Mouse (Mus musculus) gonadal fat pad, adult 2 months (tissue): Measurements from ENCODE around the gene Srgap2. TPM values are rescaled to one million over a fixed set of nuclear protein-coding genes. Genes with fewer than 3 reads are reported as not detected.
"Not testable (repeated sequence)": the region's sequence is repeated elsewhere in the genome, so short reads cannot be mapped to it uniquely, and the experiment has no call there.

ENCODE experiments used
- DNase-seq: peaks from one replicate; pipeline ENCODE4 v3.0.0-alpha.2; 2012; ENCODE audit warnings: low read depth
- polyA plus RNA-seq: library from polyadenylated mRNA; depleted of rRNA; stranded (reverse); fragments of >200 nt; gene quantifications from 2 replicates; pipeline ENCODE4 v1.2.3, GENCODE M21; 2012

Gene Srgap2
- polyA plus RNA-seq, 1 experiment = 21.9 TPM

DNA sequence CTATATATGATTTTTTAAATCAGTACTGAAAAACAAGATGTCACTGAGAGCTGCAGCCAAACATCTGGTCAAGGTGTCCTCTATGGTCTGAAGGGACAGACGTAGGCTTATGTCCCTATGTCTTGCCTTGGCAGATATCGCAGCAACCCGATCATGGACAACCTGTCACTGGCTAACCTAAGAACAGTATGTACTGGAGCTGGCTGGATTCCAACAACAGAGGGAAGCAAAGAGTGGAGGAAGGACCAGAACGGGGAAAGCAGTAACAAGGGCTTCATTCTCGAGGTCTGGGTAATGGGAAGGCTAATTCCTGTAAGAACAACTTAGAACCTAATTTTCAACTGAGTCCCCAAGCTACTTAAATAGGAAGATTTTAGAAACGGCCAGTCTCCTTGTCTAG is 238.2 kb downstream of the Srgap2 start:
- DNase-seq = no peak

DNA sequence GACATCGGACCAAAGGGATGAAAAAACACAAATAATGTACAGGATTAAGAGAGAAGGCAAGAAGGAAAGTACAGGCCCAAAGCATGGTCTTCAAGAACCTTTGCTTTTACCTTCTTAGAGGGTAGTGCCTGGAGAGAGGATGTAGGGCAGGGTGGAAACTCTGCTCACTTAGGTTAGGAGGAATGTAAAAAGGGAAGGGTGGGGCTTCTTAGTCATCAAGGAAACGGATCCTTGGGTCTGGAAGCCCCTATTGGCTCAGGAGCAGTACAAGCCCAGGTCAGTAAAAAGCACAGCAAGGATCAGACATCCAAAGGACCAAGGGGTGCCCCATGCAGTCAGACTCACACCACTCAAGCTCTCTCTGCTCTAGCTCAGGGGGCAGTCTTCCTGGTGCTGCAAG is 239.9 kb downstream of the Srgap2 start:
- no peak for DNase-seq

DNA sequence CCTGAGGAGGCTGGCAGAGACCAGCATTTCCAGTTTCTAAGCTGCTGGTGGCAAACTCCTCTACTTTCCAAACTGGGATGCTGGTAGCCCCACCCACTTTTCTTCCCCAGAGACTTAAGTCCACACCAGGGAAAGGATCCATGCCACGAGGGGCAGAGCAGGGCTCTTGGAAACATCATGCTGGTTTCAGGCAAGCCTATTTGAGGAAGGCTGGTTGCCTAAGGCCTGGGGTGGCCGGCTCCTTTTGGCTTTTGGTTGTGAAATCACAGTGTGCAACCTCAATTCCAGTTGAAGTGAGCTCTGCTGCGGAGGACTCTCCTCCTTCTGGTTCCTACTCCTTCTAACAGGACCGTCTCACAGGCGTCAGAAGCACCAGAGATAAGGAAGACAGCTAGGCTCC is 240.3 kb downstream of the Srgap2 start:
- no peak for DNase-seq

DNA sequence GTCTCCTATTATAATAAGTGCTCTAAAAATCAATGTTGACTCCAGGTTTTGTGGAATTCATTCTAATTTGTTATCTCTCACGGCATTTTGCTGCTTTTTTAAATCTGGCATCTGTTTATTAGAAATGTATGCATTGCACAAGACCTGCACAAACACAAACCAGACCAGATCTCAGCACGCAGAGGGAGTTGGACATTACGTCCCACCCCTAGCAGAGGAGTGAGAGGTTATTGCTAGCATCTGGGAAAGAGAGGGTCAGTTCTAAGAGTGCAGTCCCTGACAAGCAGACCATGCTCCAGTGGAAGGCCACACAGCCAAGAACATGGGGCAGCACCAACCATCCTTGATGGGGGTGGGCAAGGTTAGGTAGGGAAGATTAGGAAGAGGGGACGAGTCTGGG is 242.5 kb downstream of the Srgap2 start:
- no peak for DNase-seq

DNA sequence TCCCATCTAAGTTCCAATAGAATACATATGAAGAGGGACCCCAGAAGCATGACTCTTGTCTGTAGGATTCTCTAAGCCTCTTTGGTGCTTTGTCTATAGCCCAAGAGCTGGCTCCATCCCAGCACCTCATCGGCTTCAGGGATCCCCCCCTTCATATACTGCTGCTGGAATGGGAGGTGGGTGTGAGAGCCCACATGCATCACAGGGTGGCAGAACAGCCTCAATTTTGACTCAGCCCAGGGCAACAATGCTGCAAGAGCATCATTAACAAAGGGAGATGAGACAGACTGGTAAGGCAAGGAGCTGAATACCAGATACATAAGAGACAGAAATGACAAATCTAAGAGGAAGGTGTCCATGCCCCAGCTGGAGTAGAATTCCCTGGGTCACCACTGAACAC is 243.0 kb downstream of the Srgap2 start:
- no peak for DNase-seq

DNA sequence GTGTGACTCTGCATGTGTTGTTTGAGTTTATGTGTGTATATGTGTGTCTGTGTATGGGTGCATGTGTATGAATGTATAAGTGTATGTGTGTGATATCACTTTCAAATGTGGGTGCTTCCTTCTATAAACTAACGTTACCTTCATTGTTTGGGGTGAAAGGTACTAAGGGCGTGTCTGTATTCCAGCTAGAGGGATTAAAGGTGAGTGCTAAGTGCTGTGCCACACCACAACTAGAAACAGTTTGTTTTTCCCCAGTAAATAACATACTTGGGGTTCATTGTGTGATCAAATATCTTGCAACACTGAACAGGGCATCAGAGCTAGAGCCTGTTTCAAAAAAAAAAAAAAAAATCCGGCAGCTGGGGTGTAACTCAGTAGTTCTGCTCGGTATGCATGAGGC is 245.4 kb downstream of the Srgap2 start:
- DNase-seq = no peak

DNA sequence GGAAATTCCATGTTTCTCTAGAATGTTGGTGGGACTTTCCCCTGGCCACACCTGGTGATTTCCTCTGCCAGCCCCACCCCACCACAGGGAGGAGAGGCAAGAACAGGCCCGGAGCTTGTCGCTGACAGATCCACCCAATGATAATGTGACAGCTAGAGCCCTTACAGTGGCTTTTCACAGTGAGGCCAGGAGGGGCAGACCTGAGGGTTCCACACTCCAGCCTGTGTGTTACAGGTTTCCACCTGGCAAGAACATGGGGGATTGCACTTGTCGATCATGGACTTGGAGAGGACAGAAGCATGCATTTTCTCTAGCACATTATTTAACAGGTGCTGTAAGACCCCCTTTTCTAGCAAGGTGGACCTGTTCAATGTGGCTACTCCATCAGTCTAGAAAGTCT is 246.9 kb downstream of the Srgap2 start:
- no peak for DNase-seq

DNA sequence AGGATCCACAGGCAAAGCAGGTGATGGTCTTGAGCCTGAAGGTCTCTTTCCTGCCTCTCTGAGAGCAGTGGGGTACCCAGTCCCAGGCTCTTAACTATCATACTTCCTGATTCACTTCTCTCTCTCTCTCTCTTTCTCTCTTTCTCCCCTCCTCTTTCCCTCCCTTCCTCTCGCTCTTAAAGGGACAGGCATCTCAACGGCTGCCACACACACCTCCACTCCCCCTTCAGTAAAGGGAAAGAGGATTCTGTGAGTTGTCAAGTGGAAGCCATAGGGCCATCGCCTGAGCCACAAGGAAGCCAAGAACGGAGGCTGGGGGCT is 247.7 kb downstream of the Srgap2 start, which contains the start of gene Ikbke:
Gene Ikbke (minus strand): TSS at position 151 of the 321 bp plus-strand sequence.
- DNase-seq = no peak

DNA sequence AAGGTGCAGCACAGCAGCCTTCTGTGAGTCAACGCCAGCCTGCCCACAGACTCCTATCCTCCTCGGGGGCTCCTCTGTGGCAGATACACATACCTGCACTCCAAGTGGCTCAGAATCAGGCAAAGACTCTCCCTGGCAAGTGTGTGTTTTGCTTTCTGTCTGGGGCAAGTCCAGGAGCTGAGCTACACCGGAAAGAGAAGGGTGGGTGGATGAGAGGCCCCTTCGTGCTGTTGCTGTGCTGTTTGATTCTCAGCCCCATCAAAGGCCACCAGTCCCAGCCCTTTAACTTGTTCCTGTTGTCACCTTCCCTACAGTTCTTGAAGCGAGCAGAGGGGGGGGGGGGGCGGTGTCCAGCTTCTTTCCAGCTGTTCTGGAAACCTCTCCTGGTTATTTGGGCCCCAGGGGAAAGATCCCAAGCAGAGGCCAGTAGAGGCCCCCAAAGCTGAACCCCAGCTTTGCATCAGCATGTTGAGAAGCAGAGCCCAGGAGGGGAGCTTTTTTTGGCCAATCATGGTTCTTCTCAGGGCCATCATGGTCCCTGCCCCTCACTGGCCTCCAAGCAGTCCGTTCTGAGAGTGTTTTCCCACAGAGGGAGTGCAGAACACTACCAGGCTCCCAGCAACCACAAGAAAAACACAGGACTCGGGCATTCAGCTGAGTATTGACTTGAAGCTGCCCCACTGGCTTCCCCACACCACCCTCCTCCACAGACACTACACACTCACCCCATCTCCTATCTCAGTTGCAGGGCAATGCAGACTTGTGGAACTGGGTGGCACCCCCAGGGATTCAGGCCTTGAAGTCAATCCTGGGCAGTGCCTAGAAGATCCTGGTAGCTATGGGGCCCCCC is 248.3 kb downstream of the Srgap2 start:
- no peak for DNase-seq

DNA sequence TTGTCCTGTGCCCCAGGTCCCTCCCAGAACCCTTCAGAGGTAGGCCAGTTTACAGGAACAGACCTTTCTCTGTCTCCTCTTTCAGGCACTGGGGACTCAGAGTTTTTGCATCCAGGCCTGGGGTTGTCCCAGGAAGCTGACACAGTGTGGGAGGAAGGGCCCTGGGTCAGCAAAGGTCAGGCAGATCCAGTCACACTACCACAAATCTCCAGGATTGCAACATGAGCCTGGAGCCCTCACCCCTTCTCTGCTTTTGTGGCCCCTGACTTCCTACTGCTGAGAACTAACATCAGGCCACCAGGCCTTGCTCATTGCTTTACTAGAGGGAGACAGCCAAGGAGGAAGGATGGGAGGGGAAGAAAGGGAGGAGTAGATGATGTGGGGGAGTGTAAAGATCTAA is 250.3 kb downstream of the Srgap2 start:
- DNase-seq = no peak

DNA sequence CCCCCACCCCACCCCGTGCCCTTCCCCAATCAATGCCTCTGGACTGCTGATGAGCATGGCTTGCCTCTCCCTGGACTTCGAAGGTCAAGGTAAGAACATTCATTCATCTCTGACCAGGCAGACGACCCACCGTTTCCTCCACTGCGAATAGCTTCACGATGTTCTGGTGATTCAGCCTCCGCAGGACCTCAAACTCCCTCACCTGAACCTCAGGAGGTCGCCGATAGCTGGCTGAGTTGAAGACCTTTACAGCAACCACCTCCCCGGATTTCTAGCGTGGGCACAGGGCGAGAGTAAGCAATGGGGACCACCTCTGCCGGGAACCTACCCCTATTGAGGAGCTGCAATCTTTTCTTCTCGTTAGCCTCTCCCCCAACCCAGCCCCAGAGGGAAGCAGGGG is 251.6 kb downstream of the Srgap2 start:
- DNase-seq = no peak

DNA sequence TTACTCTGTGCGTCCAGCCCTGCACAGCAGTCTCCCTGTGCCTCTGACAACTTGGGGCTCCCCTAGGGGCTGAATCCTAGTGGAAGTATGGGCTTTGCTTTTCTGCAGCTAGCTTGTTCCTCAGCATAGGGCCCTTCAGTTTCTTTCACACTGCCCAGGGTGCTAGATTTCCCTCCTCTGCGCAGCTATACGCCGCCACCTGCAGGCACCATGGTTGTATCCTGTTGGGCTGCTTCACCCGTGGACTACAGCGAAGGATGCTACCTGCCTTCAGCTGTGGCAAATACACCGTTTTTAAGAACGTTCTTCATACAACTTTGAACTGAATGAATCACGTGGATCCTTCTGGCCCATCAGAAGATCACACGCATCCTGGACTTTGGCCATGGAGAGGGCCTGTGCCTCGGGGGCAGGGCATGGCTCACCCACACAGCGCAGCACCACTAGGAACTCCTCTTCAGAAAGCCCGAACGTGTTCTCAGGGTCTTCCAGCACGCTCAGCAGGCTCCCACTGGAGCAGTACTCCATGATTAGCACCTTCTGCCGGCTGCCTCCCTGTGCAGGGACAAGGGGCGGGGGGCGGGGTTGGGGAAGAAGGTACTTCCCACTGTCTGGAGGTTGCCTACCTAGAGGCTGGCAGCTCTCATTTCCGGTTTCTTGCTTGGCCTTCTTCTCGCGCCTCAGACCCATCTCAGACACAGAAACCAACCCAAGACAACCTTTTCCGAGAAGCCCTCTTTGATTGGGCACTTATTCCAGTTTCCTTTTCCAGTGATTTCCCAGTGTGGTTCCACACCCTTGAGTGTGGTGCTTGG is 252.2 kb downstream of the Srgap2 start:
- no peak for DNase-seq

DNA sequence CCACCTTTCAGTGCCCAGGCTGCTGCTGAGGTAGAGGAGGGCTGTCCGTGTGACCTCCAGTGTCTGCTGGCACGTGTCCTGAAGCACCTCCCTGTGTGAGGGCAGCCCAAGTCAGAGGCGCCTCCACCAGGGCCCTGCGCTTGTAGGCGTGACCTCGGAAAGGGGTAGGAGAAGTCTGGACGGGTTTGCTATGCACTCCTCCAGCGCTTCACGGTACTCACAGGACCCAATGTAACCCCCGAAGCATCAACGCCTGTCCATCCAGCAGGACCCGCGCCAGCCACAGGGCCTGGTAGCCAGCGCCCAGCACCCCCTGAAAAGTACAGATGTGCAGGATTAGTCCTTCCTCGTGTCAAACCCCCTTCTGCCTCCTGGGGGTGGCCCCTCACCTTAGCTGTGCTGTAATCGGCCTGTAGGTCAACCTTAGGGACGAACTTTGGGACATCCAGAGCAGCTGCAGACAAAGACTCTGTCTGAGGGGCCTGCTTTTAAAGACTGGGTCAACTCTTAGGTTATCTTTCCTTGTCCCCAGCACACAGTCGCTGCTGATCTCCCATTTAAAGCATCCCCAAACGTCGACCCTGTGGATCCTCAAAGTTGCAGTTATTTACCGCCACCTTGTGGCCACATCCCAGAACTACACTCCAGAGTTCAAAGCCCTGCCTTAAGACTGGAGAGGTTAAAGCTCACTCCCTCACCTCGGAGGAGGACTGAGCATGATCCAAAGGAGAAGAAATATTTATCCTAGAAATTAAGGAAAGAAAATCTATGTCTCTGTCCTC is 257.2 kb downstream of the Srgap2 start:
- DNase-seq = no peak

DNA sequence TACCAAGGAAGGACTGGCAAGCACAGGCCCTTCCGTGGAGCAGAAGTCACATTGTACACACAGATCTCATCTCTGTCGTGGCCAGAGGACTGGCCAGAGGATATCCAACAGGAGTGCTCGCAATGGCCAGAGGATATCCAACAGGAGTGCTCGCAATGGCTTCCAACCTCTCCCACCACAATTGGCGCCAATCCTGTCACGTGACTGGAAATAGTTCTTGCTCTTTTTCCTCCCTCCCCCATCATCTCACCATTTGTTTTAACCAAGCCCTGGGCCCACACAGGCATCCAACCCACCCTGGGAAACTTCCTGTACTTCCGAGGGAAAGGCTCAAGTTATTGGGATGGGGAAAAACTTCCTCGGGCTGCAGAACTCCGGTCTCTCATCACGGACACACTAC is 258.4 kb downstream of the Srgap2 start:
- DNase-seq = no peak

DNA sequence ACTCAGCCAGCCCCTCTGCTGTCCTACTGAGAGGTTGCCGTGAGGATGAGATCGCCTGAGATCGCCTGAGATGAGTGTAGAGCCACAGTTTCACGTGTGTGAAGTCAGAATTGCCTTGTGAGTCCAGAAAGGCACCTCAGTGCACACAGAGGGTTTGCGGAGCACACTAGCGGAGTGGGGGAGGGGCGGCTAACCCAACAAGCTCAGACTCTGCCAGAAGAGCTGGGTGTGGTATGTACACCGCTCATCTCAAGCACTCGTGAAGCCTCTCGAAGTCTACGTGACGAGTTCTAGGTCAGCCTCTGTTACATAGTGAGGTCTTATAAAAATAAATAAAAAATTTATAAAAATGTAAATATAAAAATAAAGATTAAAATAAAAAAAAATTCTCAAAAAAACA is 263.2 kb downstream of the Srgap2 start:
- no peak for DNase-seq

DNA sequence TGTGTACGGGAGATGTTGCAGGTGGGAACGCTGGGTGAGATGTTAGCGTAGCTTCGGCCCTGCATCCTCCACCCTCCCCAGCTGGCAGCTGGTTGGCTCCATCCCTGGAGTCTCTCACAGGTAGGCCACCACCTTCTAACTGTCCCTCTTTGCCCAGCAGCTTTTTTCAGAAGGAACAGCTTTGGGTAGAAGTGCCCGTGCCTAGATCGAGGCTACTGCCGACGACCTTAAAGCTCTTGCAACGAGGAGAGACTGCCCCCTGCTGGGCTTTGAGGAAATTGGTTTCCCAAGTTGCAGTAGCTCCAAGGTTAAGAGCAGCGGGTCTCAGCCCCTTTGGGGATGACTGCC is 266.9 kb downstream of the Srgap2 start:
- no peak for DNase-seq

DNA sequence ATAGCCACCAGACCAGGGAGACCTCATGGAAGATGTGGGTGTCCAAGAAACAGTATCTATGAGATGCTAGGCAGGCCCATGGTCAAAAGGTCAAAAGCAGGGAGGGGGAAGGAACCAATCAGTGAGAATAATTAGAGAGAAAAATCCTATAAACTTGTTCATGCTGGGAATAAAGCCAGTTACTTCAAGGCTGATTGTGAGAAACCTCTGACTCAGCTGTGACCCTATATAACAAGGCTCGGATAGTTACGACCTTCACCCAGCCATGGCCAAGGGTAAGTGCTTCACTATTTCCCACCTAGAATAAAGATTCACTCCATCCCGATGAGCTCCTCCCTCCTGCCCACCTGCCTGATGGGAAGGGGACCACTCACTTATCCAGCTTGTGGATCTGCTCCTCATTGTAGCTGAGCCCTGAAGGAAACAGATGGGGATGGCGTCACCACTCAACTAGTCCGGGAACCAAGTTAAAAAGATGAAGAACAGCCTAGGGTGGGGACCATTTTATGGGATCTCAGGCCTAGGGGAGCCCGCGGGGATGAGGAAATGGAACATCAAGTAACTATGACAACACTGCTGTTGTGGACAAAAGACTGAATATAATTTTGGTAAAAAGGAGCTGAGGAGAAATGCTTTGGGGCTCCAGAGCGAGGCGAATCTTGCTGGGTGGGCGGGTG is 267.4 kb downstream of the Srgap2 start:
- no peak for DNase-seq

DNA sequence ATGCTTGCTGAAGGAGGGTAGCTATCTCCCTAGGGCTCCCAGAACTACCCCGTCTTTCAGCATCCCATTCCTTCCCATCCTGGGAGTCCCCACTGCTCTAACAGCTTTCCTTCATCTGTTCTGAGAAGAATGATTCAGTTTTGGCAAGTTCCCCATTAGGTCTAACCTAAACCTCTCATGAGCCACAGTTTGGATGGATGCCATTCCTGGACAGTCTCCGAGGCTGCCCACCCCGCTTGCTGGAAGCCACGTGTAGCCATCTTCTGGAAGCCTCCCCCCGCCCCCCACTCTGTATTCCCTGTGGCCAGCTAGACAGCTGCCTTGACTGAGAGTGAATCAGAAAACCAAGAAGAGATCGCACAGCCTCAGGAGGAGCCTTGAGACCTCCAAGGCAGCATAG is 269.9 kb downstream of the Srgap2 start:
- no peak for DNase-seq

DNA sequence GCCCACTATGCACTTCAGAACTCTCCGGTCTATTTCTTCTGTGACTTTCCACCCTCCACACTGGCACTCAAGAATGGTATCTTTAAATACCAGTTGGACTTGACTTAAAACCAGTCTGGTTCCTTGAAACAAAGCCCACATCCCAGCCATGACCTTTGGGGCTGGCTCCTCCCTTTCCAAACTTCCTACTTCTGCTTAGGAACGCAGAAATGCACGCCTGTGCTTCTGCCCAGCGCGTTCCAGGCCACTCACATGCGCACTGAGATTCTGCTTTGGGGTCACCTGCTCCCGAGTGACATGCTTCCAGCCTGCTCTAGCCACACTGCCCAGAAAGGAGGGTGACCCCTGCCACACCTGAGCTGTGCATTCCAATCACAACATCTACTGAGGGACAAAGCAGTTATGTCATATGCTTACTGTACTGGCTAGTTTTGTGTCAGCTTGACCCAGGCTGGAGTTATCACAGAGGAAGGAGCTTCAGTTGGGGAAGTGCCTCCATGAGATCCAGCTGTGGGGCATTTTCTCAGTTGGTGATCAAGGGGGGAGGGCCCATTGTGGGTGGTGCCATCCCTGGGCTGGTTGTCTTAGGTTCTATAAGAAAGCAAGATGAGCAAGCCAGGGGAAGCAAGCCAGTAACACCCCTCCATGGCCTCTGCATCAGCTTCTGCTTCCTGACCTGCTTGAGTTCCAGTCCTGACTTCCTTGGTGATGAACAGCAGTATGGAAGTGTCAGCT is 274.5 kb downstream of the Srgap2 start:
- DNase-seq = not testable (repeated sequence)

DNA sequence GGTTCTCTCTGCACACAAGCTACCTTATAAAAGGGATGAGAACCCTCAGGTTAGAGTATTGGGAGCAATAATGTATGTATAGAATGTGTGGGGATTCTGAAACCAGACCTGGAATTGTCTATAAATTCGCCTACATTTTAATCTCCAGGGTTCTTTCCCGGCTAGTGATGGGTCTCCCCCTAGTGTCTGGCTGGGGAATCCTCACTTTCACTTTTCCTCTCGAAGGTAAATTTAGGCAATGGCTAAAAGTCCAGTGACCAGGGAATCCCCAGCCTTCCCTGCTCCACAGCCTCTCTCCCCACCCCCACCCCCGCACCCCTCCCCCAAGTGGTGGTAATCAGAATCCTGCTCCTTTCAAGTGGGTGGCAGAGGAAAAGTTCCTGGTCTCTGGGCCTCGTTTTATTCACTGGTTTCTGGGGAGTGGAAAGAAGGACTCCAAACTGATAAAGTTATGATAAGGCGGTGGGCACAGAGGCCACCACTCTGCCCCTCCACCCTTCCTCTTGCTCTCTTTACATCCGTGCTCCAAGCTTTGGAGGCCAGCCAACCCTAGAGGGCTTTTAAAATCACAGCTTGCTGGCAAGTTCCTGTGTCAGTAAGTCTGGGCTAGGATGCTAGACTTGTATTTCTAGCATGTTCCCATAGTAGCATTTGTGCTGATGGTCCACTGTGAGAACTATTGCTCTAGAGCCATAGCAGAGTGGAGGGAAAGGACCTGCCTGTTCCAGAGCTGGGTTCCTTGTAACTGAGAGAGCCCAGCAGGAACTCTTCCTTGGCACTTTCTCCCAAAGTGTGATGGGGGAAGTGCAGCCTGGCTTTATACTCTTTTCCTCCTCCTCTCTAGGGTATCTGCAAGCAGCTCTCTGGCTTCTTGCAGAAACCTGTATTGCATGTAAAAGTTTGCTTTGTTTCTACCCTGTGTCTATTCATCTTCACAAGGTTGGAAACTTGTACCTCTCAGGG is 280.4 kb downstream of the Srgap2 start:
- DNase-seq = no peak
